Mouse (Mus musculus) monocyte, adult 5-6 weeks (primary cell): ENCODE data around the gene Cbl. TPM values are rescaled to one million over a fixed set of nuclear protein-coding genes. Genes with fewer than 3 reads are reported as not detected.

ENCODE experiments used
- ATAC-seq: fragments of 153-309, 156-312 bp; replicated peaks from 2 replicates; pipeline ENCODE4 v1.8.0; 2017; ENCODE audit warnings: mild to moderate bottlenecking; ENCODE audit not compliant: low TSS enrichment, insufficient number of reproducible peaks, severe bottlenecking, poor library complexity, low FRiP score
- total RNA-seq: library from RNA; stranded (forward); fragments of 200-1000, 200-491, 200-594 nt; gene quantifications from 3 replicates; pipeline ENCODE4 v1.2.3, GENCODE M21; 2017

Cbl gene
- total RNA-seq, 1 experiment from 2014 or later, result 47.1 TPM

GRCm38 (mm10) chr9:44196354-44196753 lies 37.5 kb downstream of the Cbl start:
- peak; percentile 40; the same call in 1 of the 2 replicates for ATAC-seq

- no peak for ATAC-seq
Measured at GRCm38 (mm10) chr9:44194000-44194399, 39.8 kb downstream of the Cbl start.

- no peak for ATAC-seq
Measured at GRCm38 (mm10) chr9:44192794-44193193, 41.1 kb downstream of the Cbl start.

GRCm38 (mm10) chr9:44192312-44192711 lies 41.5 kb downstream of the Cbl start:
- no peak for ATAC-seq

GRCm38 (mm10) chr9:44191166-44191565 lies 42.7 kb downstream of the Cbl start:
- ATAC-seq, result peak; percentile 83

- ATAC-seq, result no peak
Measured at GRCm38 (mm10) chr9:44188223-44188622, 45.6 kb downstream of the Cbl start.

- ATAC-seq, result peak; percentile 61
Measured at GRCm38 (mm10) chr9:44182260-44182659, 51.6 kb downstream of the Cbl start.

GRCm38 (mm10) chr9:44181537-44181936 lies 52.3 kb downstream of the Cbl start:
- no peak for ATAC-seq

- ATAC-seq, result no peak
Measured at GRCm38 (mm10) chr9:44178811-44179210, 55.0 kb downstream of the Cbl start.

- 0 out of 2 replicates have a peak, but pooled peaks have one; percentile 45 for ATAC-seq
Measured at GRCm38 (mm10) chr9:44178389-44178788, 55.5 kb downstream of the Cbl start.

- ATAC-seq, result no peak
Measured at GRCm38 (mm10) chr9:44177405-44177804, 56.4 kb downstream of the Cbl start.

- ATAC-seq, result no peak
Measured at GRCm38 (mm10) chr9:44175957-44176356, 57.9 kb downstream of the Cbl start.

- ATAC-seq, result no peak
Measured at GRCm38 (mm10) chr9:44175556-44175955, 58.3 kb downstream of the Cbl start.

- ATAC-seq, result no peak
Measured at GRCm38 (mm10) chr9:44170691-44171151, 63.1 kb downstream of the Cbl start.

- no peak for ATAC-seq
Measured at GRCm38 (mm10) chr9:44168931-44169330, 64.9 kb downstream of the Cbl start.

- ATAC-seq, result no peak
Measured at GRCm38 (mm10) chr9:44159886-44160285, 74.0 kb downstream of the Cbl start.

- no peak for ATAC-seq
Measured at GRCm38 (mm10) chr9:44147290-44147689, 86.6 kb downstream of the Cbl start.

- ATAC-seq, result no peak
Measured at GRCm38 (mm10) chr9:44144718-44145060, 89.2 kb downstream of the Cbl start.

GRCm38 (mm10) chr9:44144023-44144717 lies 89.7 kb downstream of the Cbl start:
- no peak for ATAC-seq

GRCm38 (mm10) chr9:44143421-44143820 lies 90.4 kb downstream of the Cbl start:
- no peak for ATAC-seq

GRCm38 (mm10) chr9:44141951-44142350 lies 91.9 kb downstream of the Cbl start:
- no peak for ATAC-seq
